Mouse (Mus musculus): ENCODE measurements at regions not wholly inside any gene's neighbourhood (a gene's known extent, or its start where the extent isn't known, plus 50 kb on each side); places are given as distances from the start of the nearest gene placed in this dataset.
A peak's percentile ranks its signal among the peaks of the same experiment; 100 is the strongest.

- peak overlapping the region; percentile 72; the same call in 1 of the 2 replicates for H3K27ac ChIP-seq (ENCODE audit: low read depth)
- peaks cover 7% of the 10 kb centered on the region for H3K4me1 ChIP-seq (ENCODE audit: insufficient read depth)
- H3K9ac ChIP-seq (replicated peaks) = no peak overlapping the region
- DNase-seq (peak; percentile 22), ATAC-seq (no peak)
- H3K27me3 ChIP-seq (ENCODE audit: insufficient read depth, low read length) = no peaks in the 10 kb centered on the region
- no peaks in the 10 kb centered on the region for H3K9me3 ChIP-seq (ENCODE audit: low read length)
- H3K4me3 ChIP-seq (ENCODE audit: low read depth, low read length) = no peak overlapping the region
- WGBS (ENCODE audit: insufficient replicate concordance) = 84% methylated on average over 15 of the region's 15 CpGs
- no peak overlapping the region; the same call in 1 of the 2 replicates for H3K4me2 ChIP-seq (ENCODE audit: low read depth, low read length)
- H3K36me3 ChIP-seq (replicated peaks; ENCODE audit: insufficient read depth, low read length) = no peaks in the 10 kb centered on the region
- no peak for TF ChIP-seq EP300 (IDR thresholded peaks at IDR 0.05; ENCODE audit: low read depth)
- no peak for TF ChIP-seq CTCF (IDR thresholded peaks at IDR 0.05; ENCODE audit: low read depth)
These were observed 50.1 kb upstream of the Arhgap29 start for GRCm38 (mm10) chr3:121902246-121902645.

DNA sequence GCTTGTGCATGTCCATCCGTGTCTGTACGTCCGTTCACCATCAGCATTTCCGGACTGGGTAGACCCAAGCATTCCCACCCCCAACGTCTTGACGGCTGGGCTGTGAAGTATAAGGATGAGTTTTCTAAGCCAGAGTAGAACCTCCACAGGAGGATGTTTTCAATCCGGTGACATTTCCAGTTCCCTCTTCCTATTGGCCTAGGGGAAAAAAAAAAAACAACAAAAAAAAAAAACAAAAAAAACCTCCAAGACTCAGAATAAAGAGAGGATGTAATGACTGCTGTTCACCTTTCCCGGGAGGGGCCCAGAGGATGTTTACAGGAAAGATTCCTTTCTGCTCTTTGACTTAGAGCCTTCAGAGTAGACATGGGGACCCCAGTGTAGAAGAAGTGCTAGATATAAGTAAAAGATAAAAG, 51.9 kb upstream of the Arhgap29 start:
- H3K4me1 ChIP-seq (ENCODE audit: insufficient read depth) = peaks cover 5% of the 10 kb centered on the region
- no peak for TF ChIP-seq EP300 (IDR thresholded peaks at IDR 0.05; ENCODE audit: low read depth)
- ATAC-seq = 0 out of 2 replicates have a peak, but pooled peaks have one; percentile 38
- H3K9ac ChIP-seq (replicated peaks) = no peak overlapping the region
- no peak overlapping the region for H3K4me2 ChIP-seq (ENCODE audit: low read depth, low read length)
- no peaks in the 10 kb centered on the region for H3K36me3 ChIP-seq (replicated peaks; ENCODE audit: insufficient read depth, low read length)
- H3K9me3 ChIP-seq (ENCODE audit: low read length) = no peaks in the 10 kb centered on the region
- no peaks in the 10 kb centered on the region for H3K27me3 ChIP-seq (ENCODE audit: insufficient read depth, low read length)
- DNase-seq = no peak
- H3K27ac ChIP-seq (ENCODE audit: low read depth) = no peak overlapping the region
- 42% methylated on average over 8 of the region's 8 CpGs for WGBS (ENCODE audit: insufficient replicate concordance)
- no peak overlapping the region for H3K4me3 ChIP-seq (ENCODE audit: low read depth, low read length)

DNA sequence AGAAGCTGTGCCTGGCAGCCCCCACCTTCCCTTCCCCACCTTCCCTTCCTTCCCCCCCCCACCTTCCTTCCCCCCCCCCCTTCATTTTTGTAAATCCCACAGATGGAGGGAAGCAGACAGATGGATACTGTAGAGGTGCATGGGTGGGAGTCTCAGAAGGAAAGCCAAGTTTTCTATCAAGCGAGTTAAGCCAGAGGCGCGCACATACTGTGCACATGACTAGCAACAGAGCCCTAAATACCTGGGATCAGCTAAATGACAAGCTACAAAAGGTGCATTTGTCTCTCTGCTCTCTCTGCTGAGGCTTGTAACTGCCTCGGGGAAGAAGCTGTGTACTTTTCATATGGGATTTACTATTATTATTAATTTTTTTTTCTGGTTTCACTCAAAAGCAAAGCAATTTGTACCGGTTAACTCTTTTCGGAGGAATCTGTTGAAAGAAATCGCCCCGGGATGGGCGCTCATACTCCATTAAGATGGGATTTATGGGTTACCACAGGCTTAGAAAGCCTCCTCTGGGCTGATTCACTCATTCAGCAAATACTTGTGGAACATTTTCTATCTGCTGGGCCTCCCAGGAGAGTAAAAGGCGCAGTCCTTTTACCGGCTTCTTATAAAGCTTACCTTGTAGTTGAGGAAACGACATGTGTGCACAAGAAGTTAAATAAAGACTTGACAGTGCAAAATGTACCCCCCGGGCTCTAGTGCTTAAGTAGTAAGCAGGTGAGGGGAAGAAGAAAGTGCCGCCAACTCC, 54.3 kb upstream of the Arhgap29 start:
- Histone ChIP-seq H3K9ac (replicated peaks) (no peak overlapping the region), H3K4me1 (ENCODE audit: insufficient read depth) (no peaks in the 10 kb centered on the region), H3K27ac (ENCODE audit: low read depth) (no peak overlapping the region), H3K4me3 (ENCODE audit: low read depth, low read length) (no peak overlapping the region), H3K36me3 (replicated peaks; ENCODE audit: insufficient read depth, low read length) (no peaks in the 10 kb centered on the region), H3K4me2 (ENCODE audit: low read depth, low read length) (no peak overlapping the region), H3K27me3 (ENCODE audit: insufficient read depth, low read length) (no peaks in the 10 kb centered on the region), H3K9me3 (ENCODE audit: low read length) (no peaks in the 10 kb centered on the region)
- no peak for TF ChIP-seq CTCF (IDR thresholded peaks at IDR 0.05; ENCODE audit: low read depth)
- no peak for TF ChIP-seq EP300 (IDR thresholded peaks at IDR 0.05; ENCODE audit: low read depth)
- DNase-seq = no peak
- WGBS (ENCODE audit: insufficient replicate concordance) = 82% methylated on average over 14 of the region's 14 CpGs
- no peak for ATAC-seq

DNA sequence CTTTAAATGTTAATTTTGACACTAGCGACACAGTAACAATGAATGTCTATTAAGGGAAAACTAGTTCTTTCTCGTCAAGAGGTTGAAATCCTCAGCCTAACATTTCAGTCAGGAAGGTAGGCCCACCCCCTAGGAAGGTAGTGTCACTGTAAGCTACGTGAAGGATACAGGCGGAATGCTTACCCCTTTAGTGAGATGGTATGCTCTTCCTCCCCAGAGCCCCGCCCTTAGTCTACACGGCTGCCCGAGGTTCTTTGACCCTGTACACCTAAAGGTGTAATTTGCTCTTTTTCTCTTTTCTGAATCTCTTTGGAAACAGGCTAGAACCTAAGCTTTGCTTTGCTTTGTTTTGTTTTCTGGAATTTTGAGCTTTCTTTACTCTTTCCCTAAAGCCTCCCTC, 58.7 kb upstream of the Arhgap29 start:
- H3K9ac ChIP-seq (replicated peaks) = no peak overlapping the region
- H3K27ac ChIP-seq (ENCODE audit: low read depth) = no peak overlapping the region
- DNase-seq (no peak), ATAC-seq (no peak)
- no peaks in the 10 kb centered on the region for H3K36me3 ChIP-seq (replicated peaks; ENCODE audit: insufficient read depth, low read length)
- 70% methylated on average over 7 of the region's 7 CpGs for WGBS (ENCODE audit: insufficient replicate concordance)
- no peak for TF ChIP-seq EP300 (IDR thresholded peaks at IDR 0.05; ENCODE audit: low read depth)
- TF ChIP-seq CTCF (IDR thresholded peaks at IDR 0.05; ENCODE audit: low read depth) = no peak
- no peaks in the 10 kb centered on the region for H3K4me1 ChIP-seq (ENCODE audit: insufficient read depth)
- no peaks in the 10 kb centered on the region for H3K9me3 ChIP-seq (ENCODE audit: low read length)
- no peaks in the 10 kb centered on the region for H3K27me3 ChIP-seq (ENCODE audit: insufficient read depth, low read length)
- H3K4me2 ChIP-seq (ENCODE audit: low read depth, low read length) = no peak overlapping the region
- H3K4me3 ChIP-seq (ENCODE audit: low read depth, low read length) = no peak overlapping the region

GRCm38 (mm10) chr3:121892675-121893074, 59.7 kb upstream of the Arhgap29 start:
- Histone ChIP-seq H3K27ac (ENCODE audit: low read depth) (no peak overlapping the region), H3K4me1 (ENCODE audit: insufficient read depth) (no peaks in the 10 kb centered on the region), H3K9ac (replicated peaks) (no peak overlapping the region), H3K9me3 (ENCODE audit: low read length) (no peaks in the 10 kb centered on the region), H3K4me3 (ENCODE audit: low read depth, low read length) (no peak overlapping the region), H3K36me3 (replicated peaks; ENCODE audit: insufficient read depth, low read length) (no peaks in the 10 kb centered on the region), H3K4me2 (ENCODE audit: low read depth, low read length) (no peak overlapping the region), H3K27me3 (ENCODE audit: insufficient read depth, low read length) (no peaks in the 10 kb centered on the region)
- DNase-seq (no peak), ATAC-seq (no peak)
- TF ChIP-seq CTCF (IDR thresholded peaks at IDR 0.05; ENCODE audit: low read depth) = no peak
- no peak for TF ChIP-seq EP300 (IDR thresholded peaks at IDR 0.05; ENCODE audit: low read depth)
- 76% methylated on average over 3 of the region's 3 CpGs for WGBS (ENCODE audit: insufficient replicate concordance)

DNA sequence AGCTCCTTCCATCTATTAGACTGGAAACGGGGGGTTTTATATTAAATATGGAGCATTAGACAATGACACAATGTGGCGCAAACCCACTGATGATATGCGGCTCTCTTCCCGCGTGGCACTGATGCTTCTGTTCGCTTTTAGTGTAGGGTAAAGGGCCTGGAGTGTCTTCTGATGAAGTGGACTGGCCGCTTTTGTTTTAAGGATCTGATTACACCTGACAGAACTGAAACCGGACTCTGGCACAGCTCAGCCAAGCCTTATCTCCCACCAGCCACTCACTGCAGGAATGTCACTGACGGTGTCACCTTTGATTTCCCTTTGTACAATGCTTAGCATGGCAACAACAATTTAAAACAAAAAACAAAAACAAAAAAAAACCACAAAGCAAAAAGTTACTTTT, 61.0 kb upstream of the Arhgap29 start:
- peak overlapping the region; percentile 38 for H3K4me2 ChIP-seq (ENCODE audit: low read depth, low read length)
- no peak overlapping the region for H3K9ac ChIP-seq (replicated peaks)
- H3K4me3 ChIP-seq (ENCODE audit: low read depth, low read length) = no peak overlapping the region
- H3K36me3 ChIP-seq (replicated peaks; ENCODE audit: insufficient read depth, low read length) = no peaks in the 10 kb centered on the region
- H3K4me1 ChIP-seq (ENCODE audit: insufficient read depth) = no peaks in the 10 kb centered on the region
- no peak for DNase-seq
- no peaks in the 10 kb centered on the region for H3K27me3 ChIP-seq (ENCODE audit: insufficient read depth, low read length)
- TF ChIP-seq CTCF (IDR thresholded peaks at IDR 0.05; ENCODE audit: low read depth) (no peak), EP300 (IDR thresholded peaks at IDR 0.05; ENCODE audit: low read depth) (no peak)
- peak overlapping the region; percentile 66 for H3K27ac ChIP-seq (ENCODE audit: low read depth)
- WGBS (ENCODE audit: insufficient replicate concordance) = 38% methylated on average over 9 of the region's 9 CpGs
- H3K9me3 ChIP-seq (ENCODE audit: low read length) = no peaks in the 10 kb centered on the region
- ATAC-seq = no peak

All from liver, postnatal 0 days (tissue).